8 mouse cellular contexts compared by ENCODE assay signal in genomic region chr2:28038391-28039096, GRCm38 (mm10). TPM values are rescaled to one million over a fixed set of nuclear protein-coding genes. Genes with fewer than 3 reads are reported as not detected.
DNase-seq lines count a peak whose midpoint lies in the region; ATAC-seq and TF ChIP-seq lines count a peak whose summit lies in the region.

No protein-coding gene starts in this region.

- no peak overlapping the region for H3K9ac ChIP-seq in embryonic facial prominence, embryonic 14.5 days (ENCODE audit: low read depth, low read length)

- 72% methylated on average over 14 of the region's 14 CpGs for WGBS in embryonic facial prominence, embryonic 14.5 days
- 88% methylated on average over 14 of the region's 14 CpGs for WGBS in embryonic facial prominence, embryonic 10.5 days

- H3K4me3 ChIP-seq in embryonic facial prominence, embryonic 14.5 days (ENCODE audit: low read depth, low read length): no peak overlapping the region
- no peak overlapping the region for H3K4me3 ChIP-seq in embryonic facial prominence, embryonic 10.5 days

- no peak overlapping the region for H3K4me2 ChIP-seq in embryonic facial prominence, embryonic 14.5 days (ENCODE audit: low read depth, low read length)

- H3K36me3 ChIP-seq in embryonic facial prominence, embryonic 14.5 days (ENCODE audit: control insufficient read depth, insufficient read depth, low read length): peaks cover 57% of the 10 kb centered on the region
- H3K36me3 ChIP-seq in embryonic facial prominence, embryonic 10.5 days (replicated peaks): peaks cover 14% of the 10 kb centered on the region

- no peak for TF ChIP-seq POLR2A in brain, embryonic 14.5 days (IDR thresholded peaks at IDR 0.05; ENCODE audit: borderline replicate concordance, extremely low read depth, insufficient read depth, insufficient read length, poor library complexity, severe bottlenecking)

- no peaks in the 10 kb centered on the region for H3K9me3 ChIP-seq in embryonic facial prominence, embryonic 14.5 days (ENCODE audit: control insufficient read depth, low read length)
- H3K9me3 ChIP-seq in embryonic facial prominence, embryonic 10.5 days: no peaks in the 10 kb centered on the region

- TF ChIP-seq CTCF in brain, embryonic 14.5 days (IDR thresholded peaks at IDR 0.05; ENCODE audit: borderline replicate concordance, extremely low read depth, insufficient read depth, insufficient read length): no peak

- ATAC-seq in embryonic facial prominence, embryonic 14.5 days (ENCODE audit: low read depth): no peak

- no peaks in the 10 kb centered on the region for H3K27me3 ChIP-seq in embryonic facial prominence, embryonic 14.5 days (replicated peaks; ENCODE audit: control insufficient read depth, insufficient read depth, low read length)
- no peaks in the 10 kb centered on the region for H3K27me3 ChIP-seq in embryonic facial prominence, embryonic 10.5 days (replicated peaks; ENCODE audit: low read depth, poor library complexity, severe bottlenecking)

- H3K4me1 ChIP-seq in embryonic facial prominence, embryonic 14.5 days (ENCODE audit: control insufficient read depth, insufficient read depth, low read length): no peaks in the 10 kb centered on the region
- no peaks in the 10 kb centered on the region for H3K4me1 ChIP-seq in embryonic facial prominence, embryonic 10.5 days

- peak; percentile 25 for DNase-seq in embryonic facial prominence, embryonic 14.5 days (ENCODE audit: low spot score)
- no peak for DNase-seq in embryonic facial prominence, embryonic 10.5 days (ENCODE audit: low spot score)
- DNase-seq in brain, embryonic 14.5 days (ENCODE audit: low read depth): peak; percentile 84
- DNase-seq in frontal cortex, adult 2 months (ENCODE audit: extremely low spot score in 1 of 2, low spot score in 1 of 2): peak; percentile 41 to 72
- peak; percentile 27 to 47 for DNase-seq in layer of hippocampus, postnatal 36 days
- no peak for DNase-seq in thymus, postnatal 14 days
- DNase-seq in lung, postnatal 25 days (ENCODE audit: low spot score): no peak
- DNase-seq in spleen, postnatal 4 days (ENCODE audit: low spot score in 2 of 2): no peak

- no peak overlapping the region for H3K27ac ChIP-seq in embryonic facial prominence, embryonic 14.5 days (replicated peaks; ENCODE audit: low read depth, low read length)
- no peak overlapping the region for H3K27ac ChIP-seq in embryonic facial prominence, embryonic 10.5 days (replicated peaks)

RNA-seq across cellular contexts. Expression of gene Fcnb, which starts 46.1 kb away (rescaled TPM):
- polyA plus RNA-seq in embryonic facial prominence, embryonic 14.5 days (2014; fragmentation: Nextera tagmentation; extraction: Ambion mirVana): 0.67 and 1.0 TPM in 2 replicates
- not detected in 2 replicates for polyA plus RNA-seq in embryonic facial prominence, embryonic 10.5 days (2016; fragmentation: Nextera tagmentation; extraction: Ambion mirVana)
- 0.14 and 0.24 TPM in 2 replicates for polyA plus RNA-seq in brain, embryonic 14.5 days (2012; rRNA removed)
- polyA plus RNA-seq in frontal cortex, adult 2 months (2012; rRNA removed): 0.11 TPM in 1 of 2 replicates, not detected in the other
- total RNA-seq in layer of hippocampus, postnatal 36 days (2021): not detected

Comparison
In these comparisons a context has a peak if more than half of its experiments do, and no peak if none do; other contexts are left out.
1. DNase-seq: peak in embryonic facial prominence, embryonic 14.5 days (single experiment), brain, embryonic 14.5 days (single experiment), frontal cortex, adult 2 months (2 of 2) and layer of hippocampus, postnatal 36 days (2 of 2); none in embryonic facial prominence, embryonic 10.5 days (single experiment), thymus, postnatal 14 days (single experiment), lung, postnatal 25 days (single experiment) and spleen, postnatal 4 days (0 of 2).